Mouse (Mus musculus) lung, embryonic 14.5 days (tissue): ENCODE data around the gene Fbxo34. TPM values are rescaled to one million over a fixed set of nuclear protein-coding genes. Genes with fewer than 3 reads are reported as not detected.

Experiments used
- ATAC-seq: fragments of 200-750 bp; cut with Nextera tagmentation; 2 replicates; pipeline ENCODE4 v1.8.0; 2017; ENCODE audit warnings: mild to moderate bottlenecking, moderate TSS enrichment, moderate library complexity; ENCODE audit not compliant: insufficient read depth
- DNase-seq: peaks from one replicate; pipeline ENCODE4 v3.0.0-alpha.2; 2015
- H3K27ac ChIP-seq: fragments of 300-500 bp; sonication (generic); 2 replicates; pipeline ENCODE4 v1.5.1; 2014; ENCODE audit warnings: low read depth, mild to moderate bottlenecking, moderate library complexity
- H3K27me3 ChIP-seq: fragments of 300-500 bp; sonication (generic); 2 replicates; pipeline ENCODE4 v1.6.1; 2014; ENCODE audit warnings: low read length, control low read depth; ENCODE audit not compliant: insufficient read depth
- H3K36me3 ChIP-seq: fragments of 300-500 bp; sonication (generic); 2 replicates; pipeline ENCODE4 v1.6.1; 2014; ENCODE audit warnings: control low read depth; ENCODE audit not compliant: insufficient read depth
- H3K4me1 ChIP-seq: fragments of 300-500 bp; sonication (generic); 2 replicates; pipeline ENCODE4 v1.6.1; 2014; ENCODE audit warnings: antibody characterized with exemption, control low read depth; ENCODE audit not compliant: insufficient read depth
- H3K4me2 ChIP-seq: fragments of 300-500 bp; sonication (generic); 2 replicates; pipeline ENCODE4 v1.6.1; 2014; ENCODE audit warnings: mild to moderate bottlenecking
- H3K4me3 ChIP-seq: fragments of 300-500 bp; sonication (generic); 2 replicates; pipeline ENCODE4 v1.5.1; 2014; ENCODE audit warnings: low read depth, low read length
- H3K9ac ChIP-seq: fragments of 300-500 bp; sonication (generic); 2 replicates; pipeline ENCODE4 v1.6.1; 2014
- H3K9me3 ChIP-seq: fragments of 300-500 bp; sonication (generic); 2 replicates; pipeline ENCODE4 v1.6.1; 2016; ENCODE audit warnings: low read depth, low read length, control low read depth
- CTCF ChIP-seq: IDR thresholded peaks from 2 replicates; pipeline ENCODE4 v1.5.1; 2016; ENCODE audit warnings: antibody characterized with exemption, low read depth
- WGBS: fragments of 180-500 bp; shearing (Covaris S2); extraction: QIAGEN DNeasy Blood & Tissue Kit; methylation state at CpG from one replicate; pipeline ENCODE4 v1.1.7; 2014; 5-methylcytosine and 5-hydroxymethylcytosine counted together
- polyA plus RNA-seq: library from polyadenylated mRNA; unstranded; fragments of >200 nt; fragmentation: Nextera tagmentation; extraction: Ambion mirVana; gene quantifications from 2 replicates; pipeline ENCODE4 v1.2.1, GENCODE M21; 2014

The Fbxo34 gene
- polyA plus RNA-seq, 1 experiment from 2014 or later: 23.5 TPM

- H3K4me3 ChIP-seq: no peak overlapping the region
- H3K4me1 ChIP-seq: no peaks in the 10 kb centered on the region
- H3K9ac ChIP-seq: no peak overlapping the region
- no peaks in the 10 kb centered on the region for H3K9me3 ChIP-seq
- no peaks in the 10 kb centered on the region for H3K36me3 ChIP-seq
- no peak for TF ChIP-seq CTCF
- no peak overlapping the region for H3K4me2 ChIP-seq
- H3K27me3 ChIP-seq: no peaks in the 10 kb centered on the region
- no peak overlapping the region for H3K27ac ChIP-seq
- DNase-seq: no peak
- no peak for ATAC-seq
- 86% methylated on average over 1 of the region's 1 CpGs for WGBS
These were observed 84.9 kb downstream of the Fbxo34 start for GRCm38 (mm10) chr14:47535096-47535495.

GRCm38 (mm10) chr14:47541325-47541948 lies 91.2 kb downstream of the Fbxo34 start:
- Histone ChIP-seq H3K4me3 (no peak overlapping the region), H3K4me2 (no peak overlapping the region), H3K9me3 (no peaks in the 10 kb centered on the region), H3K36me3 (peaks cover 52% of the 10 kb centered on the region), H3K27ac (no peak overlapping the region), H3K4me1 (no peaks in the 10 kb centered on the region), H3K9ac (no peak overlapping the region), H3K27me3 (no peaks in the 10 kb centered on the region)
- WGBS: 88% methylated on average over 10 of the region's 10 CpGs
- ATAC-seq: no peak
- DNase-seq: no peak
- no peak for TF ChIP-seq CTCF

GRCm38 (mm10) chr14:47542283-47542682 lies 92.1 kb downstream of the Fbxo34 start:
- WGBS: 90% methylated on average over 3 of the region's 3 CpGs
- no peak for DNase-seq

DNA sequence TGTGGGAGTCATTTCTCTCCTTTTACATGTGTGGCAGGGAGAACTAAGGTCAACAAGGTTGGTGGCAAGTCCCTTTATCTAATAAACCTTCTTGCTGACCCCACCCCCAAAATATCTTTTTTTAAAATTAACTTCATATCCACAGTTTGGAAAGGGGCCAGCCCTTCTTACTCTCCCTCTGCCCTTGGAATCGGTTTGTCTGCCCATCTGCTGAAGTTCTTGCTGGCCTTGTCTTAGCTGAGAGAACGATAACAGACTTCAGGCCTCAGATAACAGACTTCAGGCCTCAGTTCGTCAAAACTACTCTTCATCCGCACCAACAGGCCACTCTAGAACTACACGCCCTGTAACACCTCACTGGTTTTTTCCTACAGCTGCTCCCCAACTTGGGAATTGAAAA lies 94.1 kb downstream of the Fbxo34 start:
- Histone ChIP-seq H3K4me3 (no peak overlapping the region), H3K27me3 (no peaks in the 10 kb centered on the region), H3K36me3 (peaks cover 79% of the 10 kb centered on the region), H3K9me3 (no peaks in the 10 kb centered on the region), H3K27ac (no peak overlapping the region), H3K4me2 (no peak overlapping the region), H3K4me1 (no peaks in the 10 kb centered on the region), H3K9ac (no peak overlapping the region)
- TF ChIP-seq CTCF: no peak
- ATAC-seq: no peak
- no peak for DNase-seq
- WGBS: 72% methylated on average over 5 of the region's 5 CpGs

More at GRCm38 (mm10) chr14:47542283-47542682, 92.1 kb downstream of the Fbxo34 start:
- H3K36me3 ChIP-seq: peaks cover 60% of the 10 kb centered on the region
- no peak overlapping the region for H3K9ac ChIP-seq
- ATAC-seq: no peak
- no peaks in the 10 kb centered on the region for H3K27me3 ChIP-seq
- H3K4me2 ChIP-seq: no peak overlapping the region
- TF ChIP-seq CTCF: no peak
- no peaks in the 10 kb centered on the region for H3K9me3 ChIP-seq
- H3K27ac ChIP-seq: no peak overlapping the region
- H3K4me3 ChIP-seq: no peak overlapping the region
- no peaks in the 10 kb centered on the region for H3K4me1 ChIP-seq

GRCm38 (mm10) chr14:47544877-47545276 lies 94.7 kb downstream of the Fbxo34 start:
- Histone ChIP-seq H3K9ac (no peak overlapping the region), H3K9me3 (no peaks in the 10 kb centered on the region), H3K4me1 (no peaks in the 10 kb centered on the region), H3K4me3 (no peak overlapping the region), H3K27ac (no peak overlapping the region), H3K36me3 (peaks cover 79% of the 10 kb centered on the region), H3K4me2 (no peak overlapping the region), H3K27me3 (no peaks in the 10 kb centered on the region)
- ATAC-seq (no peak), DNase-seq (no peak)
- no peak for TF ChIP-seq CTCF
- 86% methylated on average over 4 of the region's 4 CpGs for WGBS

- no peak overlapping the region for H3K27ac ChIP-seq
- peaks cover 48% of the 10 kb centered on the region for H3K36me3 ChIP-seq
- no peak overlapping the region for H3K9ac ChIP-seq
- no peak overlapping the region for H3K4me3 ChIP-seq
- 93% methylated on average over 6 of the region's 6 CpGs for WGBS
- ATAC-seq (no peak), DNase-seq (no peak)
- no peak overlapping the region for H3K4me2 ChIP-seq
- TF ChIP-seq CTCF: no peak
- H3K27me3 ChIP-seq: no peaks in the 10 kb centered on the region
- no peaks in the 10 kb centered on the region for H3K4me1 ChIP-seq
- H3K9me3 ChIP-seq: no peaks in the 10 kb centered on the region
These were observed 101.4 kb downstream of the Fbxo34 start for GRCm38 (mm10) chr14:47551668-47552067.

GRCm38 (mm10) chr14:47553380-47553779 lies 103.2 kb downstream of the Fbxo34 start:
- TF ChIP-seq CTCF: no peak
- 90% methylated on average over 2 of the region's 2 CpGs for WGBS
- peaks cover 32% of the 10 kb centered on the region for H3K36me3 ChIP-seq

More at GRCm38 (mm10) chr14:47553380-47553779, 103.2 kb downstream of the Fbxo34 start:
- Histone ChIP-seq H3K9me3 (no peaks in the 10 kb centered on the region), H3K4me2 (no peak overlapping the region), H3K27me3 (no peaks in the 10 kb centered on the region), H3K27ac (no peak overlapping the region), H3K4me1 (no peaks in the 10 kb centered on the region), H3K9ac (no peak overlapping the region), H3K4me3 (no peak overlapping the region)
- DNase-seq: no peak
- ATAC-seq: no peak
